Mouse (Mus musculus) CD4-positive, CD25-positive, alpha-beta regulatory T cell, adult 2 months (primary cell): ENCODE measurements at regions not wholly inside any gene's neighbourhood (a gene's known extent, or its start where the extent isn't known, plus 50 kb on each side); places are given as distances from the start of the nearest gene placed in this dataset.

Experiments
- DNase-seq: peaks from one replicate; pipeline ENCODE4 v3.0.0-alpha.2; 2012; ENCODE audit warnings: low read depth, low spot score

DNA sequence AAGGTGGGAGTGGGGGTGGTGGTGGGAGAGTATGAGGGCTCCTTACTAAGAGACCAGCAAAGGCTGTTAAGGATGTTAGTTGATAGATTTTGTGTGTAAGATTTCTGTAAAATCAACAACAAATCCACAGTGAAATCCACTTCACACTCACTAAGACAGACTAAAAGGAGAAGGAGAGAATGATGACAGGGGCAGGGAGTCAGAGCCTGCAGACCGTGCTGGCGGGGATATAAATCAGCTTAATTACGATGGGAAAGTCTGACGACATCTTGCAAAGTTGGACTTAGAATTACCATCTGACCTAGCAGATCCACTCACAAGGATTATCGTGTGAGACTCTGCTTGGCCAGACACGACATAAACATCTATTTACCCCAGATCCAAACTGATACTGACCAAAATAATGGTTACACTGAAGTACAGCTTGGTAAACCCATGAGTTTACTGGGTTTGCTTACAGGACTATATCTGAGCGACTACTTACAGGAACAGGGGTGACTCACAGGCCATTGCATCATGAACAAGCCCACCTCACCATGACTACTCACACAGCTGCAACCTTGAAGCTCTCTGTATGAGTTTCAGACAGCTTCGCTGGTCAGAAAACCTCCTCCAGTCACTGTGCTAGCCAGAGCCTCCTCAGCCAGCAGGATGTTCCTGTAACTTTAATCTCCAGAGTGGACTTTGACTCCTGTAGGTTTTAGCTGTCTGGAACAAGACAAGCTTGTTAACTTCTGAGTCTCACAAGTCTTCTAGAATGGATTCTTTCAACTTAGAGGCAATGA lies 50.5 kb upstream of the Ednra start:
- DNase-seq, result no peak

DNA sequence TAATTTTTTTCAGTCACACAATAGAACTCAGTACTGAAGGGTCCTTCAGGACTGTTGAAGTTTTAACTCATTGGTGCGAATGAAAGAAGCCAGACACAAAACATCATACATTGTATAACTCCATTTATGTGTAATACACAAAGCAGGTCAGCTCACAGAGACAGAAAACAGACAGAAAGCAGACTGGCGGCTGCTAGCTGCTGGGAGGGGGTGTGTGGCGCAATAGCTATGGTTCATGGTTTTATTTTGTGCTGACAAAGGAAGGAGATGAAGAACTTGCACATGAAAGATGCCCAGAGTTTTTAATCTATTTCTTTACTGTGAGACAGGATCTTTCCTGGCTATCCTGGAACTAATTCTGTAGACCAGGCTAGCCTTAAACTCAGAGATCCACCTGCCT lies 51.3 kb upstream of the Ednra start:
- no peak for DNase-seq

DNA sequence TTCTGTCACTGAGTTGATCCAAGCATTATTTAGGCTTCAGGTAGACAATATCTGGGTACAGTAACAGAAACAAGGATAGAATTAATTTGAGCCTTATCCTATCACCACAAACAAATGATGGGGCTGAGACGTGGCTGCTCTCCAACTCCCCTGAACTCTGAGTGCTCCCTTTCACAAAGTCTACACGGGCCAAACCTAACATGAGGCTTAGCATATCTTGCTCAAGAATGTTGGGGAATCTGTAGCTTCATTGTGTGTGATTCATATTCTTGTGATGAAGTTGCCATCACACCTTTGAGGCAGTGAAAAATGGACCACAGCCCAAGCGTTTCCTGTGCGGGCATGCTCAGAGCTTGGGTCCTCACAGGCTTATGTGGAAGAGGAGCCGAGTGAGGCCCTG lies 53.3 kb upstream of the Ednra start:
- DNase-seq, result no peak

DNA sequence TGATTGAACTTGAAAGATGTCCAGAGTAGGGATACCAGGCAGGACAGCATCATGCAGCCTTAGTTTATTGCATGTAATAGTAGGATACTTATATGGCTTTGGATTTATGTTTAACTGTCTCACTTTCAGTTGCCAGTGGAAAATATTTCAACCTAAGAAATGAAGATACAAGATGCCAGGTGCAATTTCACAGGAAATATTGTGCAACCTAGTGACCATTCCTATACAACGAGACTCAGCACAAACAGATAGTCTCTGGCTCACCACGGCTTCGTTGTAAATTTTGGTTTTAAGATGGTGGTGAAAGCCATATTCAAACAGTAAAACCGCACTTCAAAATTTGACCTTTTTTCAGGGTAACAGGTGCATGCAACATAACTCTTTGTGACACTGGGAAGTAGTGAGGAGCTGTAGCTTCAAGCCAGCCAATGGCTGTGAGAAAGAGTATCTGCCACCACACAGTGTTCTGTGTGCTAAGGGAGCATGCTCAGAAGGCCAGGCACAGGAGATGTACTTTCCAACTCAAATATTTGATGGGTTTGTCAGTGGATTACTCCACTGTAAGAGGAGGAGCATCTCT lies 61.5 kb upstream of the Ednra start:
- DNase-seq, result no peak

DNA sequence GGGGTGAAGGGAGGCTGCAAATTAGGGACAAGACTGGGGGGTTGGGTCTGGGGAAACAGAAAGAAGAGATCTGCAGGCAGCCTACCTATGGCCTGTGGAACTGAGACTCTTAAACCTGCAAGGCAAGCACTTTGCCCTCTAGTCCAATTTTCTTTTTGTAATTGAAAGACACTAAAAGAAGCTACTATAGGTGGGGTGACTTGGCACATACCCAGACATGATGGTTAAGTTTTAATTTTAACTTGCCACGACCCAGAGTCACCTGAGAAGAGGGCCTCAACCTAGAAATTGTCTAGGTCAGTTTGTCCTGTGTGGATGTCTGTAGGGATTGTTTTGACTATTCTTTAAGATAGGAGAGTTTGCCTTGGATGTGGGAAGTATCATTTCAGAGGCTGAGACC lies 70.6 kb upstream of the Ednra start:
- DNase-seq, result no peak

DNA sequence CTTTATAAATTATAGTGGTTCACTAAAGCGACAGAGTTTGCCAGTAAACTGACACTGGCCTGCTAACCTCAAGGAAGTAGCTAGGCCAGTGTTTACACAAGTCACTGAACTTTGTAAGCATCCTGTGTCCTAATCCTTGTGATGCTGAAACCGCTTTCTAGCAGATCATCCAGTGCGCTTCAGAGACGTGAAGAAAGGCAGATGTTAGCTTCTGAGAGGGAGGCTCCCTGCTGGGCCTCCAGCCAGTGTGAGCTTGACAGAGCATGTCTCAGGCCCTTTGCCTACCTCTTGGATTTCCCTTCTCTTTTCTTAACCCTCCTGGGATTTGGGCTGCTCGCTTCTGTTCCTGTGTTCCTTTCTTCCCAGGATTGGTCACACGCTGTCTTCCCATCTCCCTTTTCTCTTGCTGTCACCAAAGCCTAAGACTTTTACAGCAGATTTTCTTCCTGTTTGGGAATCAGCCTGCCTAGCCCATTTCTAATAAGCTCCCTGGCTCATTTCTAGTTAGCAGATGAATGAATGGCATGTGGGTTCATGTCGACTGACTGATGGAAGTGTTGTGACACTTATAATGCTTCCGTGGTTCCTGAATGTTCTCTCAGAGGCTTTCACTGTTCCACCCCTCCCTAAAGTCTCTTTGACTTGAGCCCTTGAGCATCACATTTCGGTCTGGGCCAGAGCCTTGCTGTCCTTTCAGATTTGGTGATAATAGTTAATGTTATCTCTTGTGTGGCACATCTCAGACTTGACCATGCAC lies 79.1 kb upstream of the Ednra start:
- no peak for DNase-seq

DNA sequence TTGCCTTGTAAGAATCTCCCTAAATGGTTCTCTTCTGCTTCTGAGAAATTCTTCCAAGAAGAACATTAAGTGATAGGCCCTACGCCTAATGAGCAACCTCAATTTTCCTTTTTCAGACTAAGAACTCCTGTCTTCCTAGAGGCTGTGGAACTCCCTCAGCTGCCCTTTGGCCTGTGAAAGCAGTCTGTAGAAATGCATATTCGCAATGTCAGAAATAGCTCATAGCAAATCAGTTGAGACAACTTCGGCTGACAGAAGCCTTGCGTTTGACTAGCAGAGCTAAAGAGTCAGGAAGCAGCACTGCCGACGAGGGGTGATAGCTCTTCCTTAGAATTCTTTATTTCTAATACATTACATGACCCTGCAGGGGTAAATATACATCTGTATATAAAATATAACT lies 80.3 kb upstream of the Ednra start:
- DNase-seq, result no peak

DNA sequence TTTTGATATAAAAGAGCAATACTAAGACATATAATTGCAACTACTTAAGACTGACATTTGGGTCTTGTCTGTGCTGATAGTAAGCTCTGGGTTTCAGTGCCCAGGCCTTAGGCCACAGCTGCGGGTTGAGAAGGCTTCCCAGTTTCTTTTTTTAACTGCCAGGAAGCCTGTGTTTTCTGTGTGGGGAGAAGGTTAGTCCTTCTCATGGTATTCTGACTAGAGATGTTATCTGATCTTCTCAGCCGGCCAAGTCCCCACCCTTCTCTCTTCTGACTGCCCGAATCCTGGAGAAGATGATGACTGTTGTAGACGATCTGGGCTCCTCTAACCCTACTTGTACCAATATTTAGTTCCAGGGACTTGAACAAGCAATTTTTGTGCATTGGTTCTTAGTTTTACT lies 80.7 kb upstream of the Ednra start:
- no peak for DNase-seq

DNA sequence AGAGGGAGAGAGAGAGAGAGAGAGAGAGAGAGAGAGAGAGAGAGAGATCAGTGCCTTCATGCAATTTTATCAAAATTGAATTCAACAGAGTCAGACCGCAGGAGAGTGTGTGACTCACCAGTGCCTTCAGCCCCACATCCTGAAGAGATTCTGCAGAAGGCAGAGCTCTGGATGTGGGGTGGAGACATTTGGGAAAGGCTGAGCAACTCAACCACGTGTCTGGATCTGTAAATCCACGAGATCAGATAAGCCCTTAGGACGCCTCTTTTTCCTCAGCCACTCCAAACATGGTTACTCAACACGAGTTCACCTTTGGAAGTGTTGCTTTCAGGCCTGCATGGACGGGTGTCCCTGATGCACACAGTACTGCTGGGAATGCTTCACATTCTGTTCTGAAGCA lies 81.4 kb upstream of the Ednra start:
- DNase-seq, result no peak

DNA sequence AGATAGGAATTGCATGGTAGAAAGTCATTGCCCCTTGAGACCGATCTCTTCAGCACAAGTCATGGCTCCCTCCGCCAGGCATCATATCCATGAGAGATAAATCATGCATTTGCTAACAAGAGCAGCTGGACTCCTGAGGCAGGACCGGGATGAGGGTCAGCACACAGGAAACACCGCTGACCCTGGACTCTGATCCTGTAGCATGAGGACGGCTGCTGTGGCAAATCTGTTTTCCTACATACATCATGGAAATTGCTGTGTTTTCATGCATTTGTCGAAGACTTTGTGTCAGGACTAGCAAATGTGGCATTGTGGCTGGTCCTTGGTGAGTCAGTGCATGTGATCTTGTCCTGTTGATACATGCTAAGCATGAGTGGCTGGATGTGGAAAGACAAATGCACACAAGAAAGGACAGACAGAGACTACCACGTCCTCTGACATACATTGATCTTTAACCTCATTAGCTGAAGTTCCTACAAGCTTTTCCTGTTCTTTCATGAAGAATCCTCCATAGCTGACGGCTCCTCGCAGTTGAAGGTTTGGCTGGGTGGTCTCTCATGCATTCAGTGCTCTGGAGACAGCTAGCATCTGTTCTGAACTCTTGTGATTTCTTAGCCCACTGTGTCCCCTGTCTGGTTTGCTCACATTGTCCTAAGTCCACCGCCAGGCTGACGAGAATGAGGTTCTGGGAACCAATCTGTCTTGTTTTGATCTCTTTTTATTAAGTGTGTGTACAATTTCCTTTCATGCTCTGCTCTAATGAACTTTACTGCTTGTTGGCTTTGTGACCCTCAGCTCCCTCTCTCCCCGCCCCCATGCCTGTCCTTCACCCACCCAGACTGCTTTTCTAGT lies 90.8 kb upstream of the Ednra start:
- DNase-seq, result no peak

DNA sequence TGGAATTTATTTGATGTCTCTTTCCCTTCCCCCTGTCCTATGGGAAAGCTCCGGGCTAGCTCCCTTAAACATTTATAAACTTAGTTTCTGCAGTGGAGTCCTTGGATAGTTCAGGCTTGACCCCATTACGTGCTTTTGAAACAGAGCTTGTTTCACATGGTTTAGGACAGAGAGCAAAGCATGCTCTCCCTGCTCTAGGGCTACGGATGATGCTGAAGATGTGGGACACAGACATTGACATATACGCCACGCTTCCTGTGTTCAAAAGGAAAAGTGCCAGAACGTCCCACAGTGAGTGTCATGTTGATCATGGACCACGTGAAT lies 91.3 kb upstream of the Ednra start:
- DNase-seq, result no peak

DNA sequence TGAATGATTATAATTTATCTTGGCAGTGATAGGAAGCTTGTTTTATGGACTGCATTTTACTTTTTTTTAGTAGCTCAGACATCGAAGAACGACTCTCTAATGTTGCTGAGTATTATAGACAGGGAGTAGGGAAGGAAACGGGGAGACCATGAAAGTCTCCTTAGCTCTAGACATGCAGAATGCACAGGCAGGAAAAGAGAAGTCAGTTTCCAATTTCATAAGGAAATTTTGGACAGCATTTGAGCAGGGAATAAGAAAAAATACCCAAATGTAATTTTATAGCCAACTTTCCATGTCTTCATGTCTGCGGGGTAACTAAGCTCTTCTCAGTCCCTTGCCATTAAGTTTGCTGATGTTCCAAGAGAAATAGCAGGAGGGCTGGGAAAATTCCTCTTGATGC lies 92.0 kb upstream of the Ednra start:
- no peak for DNase-seq

DNA sequence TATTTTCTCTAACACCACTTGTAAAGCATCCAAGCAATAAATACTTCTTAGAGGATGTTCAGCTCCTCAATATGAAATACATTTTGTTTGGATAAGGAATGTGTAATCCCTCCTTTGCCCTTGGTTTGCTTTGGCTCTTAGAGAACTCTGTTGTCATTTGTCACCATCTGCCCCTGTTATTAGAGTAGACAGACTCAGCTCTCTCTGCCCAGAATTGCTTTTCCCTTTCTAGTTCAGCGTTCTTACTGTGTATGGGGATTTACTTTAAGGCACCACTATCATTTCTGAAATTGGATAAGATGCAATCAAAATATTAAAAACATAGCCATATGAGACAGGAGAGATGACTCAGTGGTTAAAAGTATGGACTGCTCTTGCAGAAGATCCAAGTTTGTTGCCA lies 101.5 kb upstream of the Ednra start:
- DNase-seq, result no peak

DNA sequence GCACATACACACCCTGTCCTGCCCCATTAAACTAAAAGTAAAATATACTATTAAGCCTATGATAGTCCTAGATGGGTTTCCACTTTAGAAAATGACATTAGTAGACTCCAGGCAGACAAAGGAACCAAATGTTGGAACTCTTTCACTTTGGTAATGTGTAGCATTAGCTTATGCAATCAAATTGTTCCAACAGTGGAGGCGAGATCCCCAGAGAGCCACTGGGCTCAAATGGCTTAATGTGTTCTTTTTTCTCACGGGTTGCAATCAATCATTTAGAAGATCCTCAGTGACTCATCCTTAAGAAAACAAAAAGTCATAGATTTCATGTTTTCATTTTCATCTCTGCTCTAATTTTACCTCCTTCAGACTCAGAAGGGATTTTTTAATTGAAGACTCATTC lies 102.0 kb upstream of the Ednra start:
- no peak for DNase-seq

DNA sequence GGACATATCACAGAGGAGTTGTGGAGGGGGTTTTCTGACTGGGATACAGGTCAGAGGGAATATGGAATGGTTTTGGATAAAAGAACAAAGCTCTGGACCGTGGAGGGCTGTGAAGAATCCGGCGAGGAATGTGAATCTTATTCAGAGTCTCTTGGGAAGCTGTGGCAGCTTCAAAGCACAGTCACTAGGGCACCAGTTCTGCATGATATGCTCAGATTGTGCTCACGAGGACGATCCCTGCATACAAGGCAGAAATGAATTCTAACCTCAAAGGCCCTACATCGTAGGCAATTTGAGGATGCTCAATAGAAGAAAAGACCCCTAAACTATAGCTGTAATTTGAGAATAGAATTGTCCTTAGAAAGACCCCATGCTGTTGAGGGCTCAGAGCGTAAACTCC lies 103.8 kb upstream of the Ednra start:
- DNase-seq, result no peak

DNA sequence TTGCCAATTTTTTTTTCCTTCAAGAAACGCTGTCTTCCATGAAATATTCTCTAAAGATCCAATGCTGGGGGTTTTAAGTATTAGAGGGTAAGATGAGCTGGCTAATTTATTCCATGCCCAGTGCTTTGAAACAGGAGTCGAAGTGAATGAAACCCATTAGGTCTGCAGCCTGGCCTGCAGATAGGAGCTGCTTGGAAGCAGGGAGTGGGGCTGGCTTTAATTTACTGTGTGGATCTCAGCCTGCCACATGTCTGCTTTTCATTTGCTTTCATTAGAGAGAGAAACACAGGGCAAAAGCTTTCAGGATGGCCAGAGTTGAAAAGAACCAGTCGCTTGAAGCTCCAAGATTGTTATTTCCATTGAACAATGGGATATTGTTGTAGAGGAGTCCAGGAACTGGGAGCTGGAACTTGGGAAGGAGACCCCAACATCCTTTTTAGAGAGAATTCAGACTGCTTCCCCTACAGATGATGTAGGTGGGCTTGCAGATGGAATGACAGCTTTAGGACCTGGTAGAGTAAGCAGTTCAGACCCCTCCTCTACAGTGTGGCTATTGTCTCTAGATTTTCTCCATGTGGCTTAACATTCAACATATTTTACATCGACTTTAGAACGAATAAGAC lies 105.0 kb upstream of the Ednra start:
- DNase-seq, result no peak

DNA sequence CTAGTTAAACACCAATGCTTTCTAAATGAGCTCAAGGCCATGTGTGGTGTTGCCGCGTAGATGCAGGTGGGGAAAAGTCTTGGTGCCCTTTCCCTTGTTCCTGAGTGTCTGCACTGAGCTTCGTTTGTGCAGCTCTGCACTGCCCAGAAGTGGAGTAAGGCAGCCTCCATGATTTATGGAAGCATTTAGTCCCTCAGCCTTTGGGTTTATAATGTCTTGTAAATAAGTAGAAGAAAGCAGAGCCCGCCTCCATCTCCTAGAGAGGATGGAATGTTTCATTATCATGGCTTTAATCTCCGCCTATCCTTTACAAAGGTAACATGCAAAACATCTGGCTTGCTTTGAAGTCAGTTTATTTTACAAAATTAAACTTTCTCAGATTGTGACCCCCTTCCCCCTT lies 105.5 kb upstream of the Ednra start:
- DNase-seq, result no peak

DNA sequence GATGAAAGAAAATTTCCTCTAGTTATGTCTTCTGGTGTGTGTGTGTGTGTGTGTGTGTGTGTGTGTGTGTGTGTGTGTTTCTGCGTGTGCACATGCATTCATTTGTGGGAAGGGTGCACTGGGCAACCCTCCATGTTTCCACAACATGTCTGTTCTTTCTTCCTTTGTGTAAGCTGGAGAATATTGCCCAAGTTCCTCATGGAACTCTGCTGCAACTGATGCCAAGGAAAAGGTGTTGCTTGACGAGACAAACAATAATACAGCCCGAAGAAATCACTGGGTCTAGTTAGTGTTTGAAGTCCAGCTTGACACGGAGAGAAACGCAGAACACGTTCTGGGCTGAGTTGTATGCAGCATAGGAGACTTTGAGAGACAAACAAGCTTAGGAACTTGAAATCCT lies 110.0 kb upstream of the Ednra start:
- no peak for DNase-seq

DNA sequence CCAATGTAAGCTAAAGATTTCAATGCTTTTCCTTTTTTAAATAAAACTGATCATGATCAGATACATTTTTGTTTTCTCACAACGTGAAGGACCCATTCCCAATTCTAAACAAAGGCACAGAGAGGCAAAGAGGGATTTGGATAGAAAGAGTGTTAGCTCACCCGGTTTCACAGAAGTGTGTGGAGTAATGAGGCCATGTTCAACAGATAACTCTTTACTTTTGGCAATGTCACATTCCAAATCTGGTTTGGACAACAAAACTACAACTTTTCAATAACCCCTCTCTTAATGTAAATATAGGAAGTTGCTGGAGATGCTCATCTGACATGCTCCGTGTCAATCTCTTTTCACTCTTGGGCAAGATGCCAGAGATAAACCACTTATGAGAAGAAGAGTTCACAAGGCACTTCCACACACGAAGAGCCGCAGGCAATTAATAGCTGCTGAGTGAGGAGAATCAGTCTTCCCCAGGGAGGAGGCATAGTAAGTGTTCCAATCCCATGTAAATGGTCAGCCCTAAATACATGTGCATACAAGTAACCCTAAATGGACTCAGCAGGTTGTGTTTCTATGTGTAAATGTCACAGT lies 112.7 kb upstream of the Ednra start:
- DNase-seq, result no peak

DNA sequence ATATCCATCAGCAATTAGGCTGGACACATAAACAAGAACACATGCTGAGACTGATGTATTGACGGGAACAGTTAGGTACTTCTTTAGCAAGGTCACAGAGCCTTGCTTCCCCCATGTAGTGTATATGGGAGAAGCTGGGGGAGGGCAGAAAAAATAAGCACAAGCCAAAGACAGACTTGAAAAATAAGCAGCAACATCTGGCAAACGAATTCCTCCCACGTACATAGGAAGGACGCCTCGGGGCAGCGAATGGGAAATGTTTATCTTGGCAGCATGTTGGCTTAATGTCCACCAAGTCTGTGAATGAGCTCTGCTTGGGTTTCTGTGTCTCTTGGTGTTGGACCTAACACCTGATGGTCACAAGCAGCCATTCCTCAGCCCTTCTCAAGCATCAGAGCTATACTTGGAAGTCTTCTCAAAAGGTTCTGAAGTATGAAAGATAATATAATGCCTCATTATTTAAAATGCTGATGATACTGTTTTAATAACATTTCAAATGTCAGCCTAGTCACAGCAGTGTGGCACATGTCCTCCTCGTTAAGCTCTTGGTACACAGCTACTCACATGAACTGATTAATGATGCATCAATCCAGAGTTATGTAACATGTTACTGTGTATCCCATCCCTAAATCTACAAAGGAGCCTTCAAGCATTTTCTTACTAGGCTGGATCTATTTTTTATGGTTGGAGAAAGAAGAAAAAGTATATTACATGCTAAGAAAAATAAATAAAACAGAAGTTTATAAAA lies 118.3 kb upstream of the Ednra start:
- DNase-seq, result no peak

DNA sequence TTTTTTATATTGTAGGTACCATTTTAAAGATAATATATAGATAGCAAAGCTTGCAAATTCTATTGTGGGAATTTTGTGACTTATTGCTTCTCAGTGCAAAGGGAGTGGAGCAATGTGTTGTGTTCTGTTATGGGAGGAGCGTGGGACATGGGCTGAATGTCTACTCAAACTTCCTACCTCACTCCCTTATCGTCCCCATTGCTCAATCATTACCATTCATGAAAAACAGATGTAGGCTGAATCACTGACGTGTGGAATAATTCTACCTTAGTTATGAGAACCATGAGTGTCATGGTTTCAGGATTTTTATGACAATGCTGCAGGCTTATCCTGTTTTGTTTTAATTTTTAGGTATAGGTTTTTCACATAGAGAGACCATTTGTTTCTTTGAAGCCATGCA lies 119.0 kb upstream of the Ednra start:
- DNase-seq, result no peak
